Mouse (Mus musculus): Measurements from ENCODE around the gene P2rx7.

DNA sequence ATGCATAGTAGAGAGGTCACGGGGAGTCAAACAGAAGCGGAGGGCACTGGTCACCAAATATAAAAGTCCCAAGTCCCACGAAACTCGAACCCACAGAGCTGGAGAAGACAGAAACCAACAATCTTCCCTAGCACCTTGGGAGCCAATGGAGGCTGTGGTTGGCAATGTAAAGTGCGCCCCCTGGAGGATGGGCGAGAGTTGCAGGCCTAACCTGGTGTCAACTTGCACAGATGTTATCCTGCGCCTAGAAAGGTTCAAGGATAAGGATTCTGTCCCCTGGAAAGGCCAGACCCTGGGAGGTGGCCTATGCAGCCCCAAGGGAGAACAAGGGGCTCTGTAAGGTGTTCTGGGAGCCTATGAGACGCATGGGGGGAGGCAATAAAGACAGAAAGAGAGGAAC is 87.6 kb downstream of the P2rx7 start:
- TF ChIP-seq POLR2A (IDR thresholded peaks at IDR 0.05; ENCODE audit: low read depth, low read length) (no peak), CTCF (IDR thresholded peaks at IDR 0.05; ENCODE audit: borderline replicate concordance, insufficient read depth, low read length) (peak; percentile 77)
